Mouse (Mus musculus): Measurements from ENCODE around the gene Sbpl.
A peak's percentile ranks its signal among the peaks of the same experiment; 100 is the strongest.
"Not testable (repeated sequence)": the region's sequence is repeated elsewhere in the genome, so short reads cannot be mapped to it uniquely, and the experiment has no call there.

Sbpl gene

GRCm38 (mm10) chr17:23960084-23960738, 5.1 kb upstream of the Sbpl start:
- DNase-seq (ENCODE audit: low spot score), result peak; percentile 64

GRCm38 (mm10) chr17:23950828-23951227, 4.2 kb downstream of the Sbpl start:
- DNase-seq (ENCODE audit: low spot score), result not testable (repeated sequence)

- DNase-seq (ENCODE audit: low spot score), result no peak
Observed at GRCm38 (mm10) chr17:23949068-23949467, 6.0 kb downstream of the Sbpl start.

GRCm38 (mm10) chr17:23947486-23947885, 7.6 kb downstream of the Sbpl start:
- DNase-seq (ENCODE audit: low spot score), result not testable (repeated sequence)

GRCm38 (mm10) chr17:23941372-23941771, 13.7 kb downstream of the Sbpl start, which contains the start of gene Sbp:
Gene Sbp, plus strand, starts transcription at chr17:23941672.
- DNase-seq (ENCODE audit: low spot score), result no peak

- no peak for DNase-seq (ENCODE audit: low spot score)
Observed at GRCm38 (mm10) chr17:23931157-23931556, 23.9 kb downstream of the Sbpl start.

GRCm38 (mm10) chr17:23925090-23925493, 30.0 kb downstream of the Sbpl start:
- DNase-seq (ENCODE audit: low spot score), result peak; percentile 58

- DNase-seq (ENCODE audit: low spot score), result peak; percentile 89
Observed at GRCm38 (mm10) chr17:23924531-23925007, 30.5 kb downstream of the Sbpl start.

- not testable (repeated sequence) for DNase-seq (ENCODE audit: low spot score)
Observed at GRCm38 (mm10) chr17:23917158-23917557, 37.9 kb downstream of the Sbpl start, which contains the start of gene Dcpp3. Gene Dcpp3, plus strand, starts transcription at chr17:23917458.

Data from ovary, postnatal 36 days (tissue).